Mouse (Mus musculus): ENCODE measurements around the gene Gda.

Gda gene

DNA sequence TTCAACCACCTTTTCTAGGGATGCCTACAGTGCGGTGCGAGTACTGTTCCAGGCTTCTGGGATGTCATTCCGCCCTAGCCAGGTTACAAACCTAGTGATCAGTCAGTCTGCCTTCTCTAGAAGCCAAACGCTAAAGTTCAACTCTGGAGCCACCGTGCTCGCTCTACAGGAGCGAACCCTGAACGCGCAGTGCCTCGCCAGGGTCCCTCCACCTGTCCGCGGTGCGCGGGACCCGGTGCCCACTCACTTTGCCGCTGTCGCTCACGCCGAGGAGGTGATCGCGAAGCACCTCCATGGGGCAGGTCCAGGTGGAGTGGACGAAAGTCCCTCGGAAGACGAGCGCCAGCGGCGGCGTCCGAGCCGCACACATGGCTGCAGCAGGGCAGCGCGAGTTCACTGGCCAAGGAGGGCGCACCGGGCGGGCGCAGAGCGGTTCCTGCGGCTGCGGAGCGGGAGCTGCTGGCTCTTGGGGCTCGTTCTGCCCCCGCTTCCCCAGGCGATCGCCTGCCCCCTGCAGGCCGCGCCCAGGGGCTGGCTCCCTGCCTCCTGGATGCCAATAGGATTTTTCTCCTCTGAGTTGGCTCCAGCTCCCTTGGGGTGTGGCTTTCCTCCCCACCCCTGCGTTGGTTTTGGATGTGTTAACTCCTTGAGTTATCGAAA is 994 bp downstream of the Gda start:
- CTCF ChIA-PET = interaction anchor here in 3 of 4 experiments (0.6 to 2.0 kb wide), 8 partner anchors 14 to 684 kb away, joined by 3 to 5 read pairs (median 4); no protein-coding TSS in a partner anchor
- POLR2A ChIA-PET = interaction anchor here in 3 of 4 experiments (0.5 to 1.3 kb wide), 4 partner anchors 66 to 201 kb away, joined by 3 to 8 read pairs (median 4); partner anchors contain the start of gene Zfand5 (in 1 of the 3)

DNA sequence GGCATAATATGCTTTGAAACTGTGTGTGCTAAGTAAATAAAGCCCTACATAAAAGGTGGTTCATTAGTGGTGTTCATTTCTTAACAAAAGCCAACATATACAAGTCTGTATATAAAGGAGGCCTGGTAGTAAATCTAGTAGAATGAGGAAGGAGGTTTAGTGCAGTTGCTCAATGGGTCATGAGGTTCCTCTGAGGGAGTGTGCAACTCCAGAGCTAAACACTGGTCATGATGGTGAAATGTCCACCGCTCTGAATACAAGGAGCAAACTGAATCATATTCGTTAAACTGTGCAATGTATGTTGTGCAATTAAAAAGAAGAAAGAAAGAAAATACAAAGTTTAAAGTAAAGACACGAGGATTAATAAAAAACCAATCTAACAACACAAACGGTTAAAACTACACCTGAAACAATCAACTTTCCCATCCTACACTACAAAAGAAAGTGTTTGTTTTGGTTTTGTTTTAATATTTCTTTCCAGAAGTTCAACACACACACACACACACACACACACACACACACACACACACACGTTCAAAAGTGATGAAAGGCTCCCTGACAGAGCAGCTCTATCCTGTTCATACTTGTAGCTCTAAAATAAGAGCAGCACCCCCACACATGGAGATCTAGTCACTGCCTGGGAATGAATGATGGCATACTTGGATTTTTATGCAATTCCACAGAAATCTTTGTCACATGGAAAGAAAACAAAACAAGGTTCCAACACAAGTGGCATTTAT is 11.9 kb downstream of the Gda start:
- ChIA-PET POLR2A (no interaction called here), CTCF (interaction anchor here in 1 of 4 experiments (0.6 kb wide), 1 partner anchor 113 kb away, joined by 3 read pairs; no protein-coding TSS in a partner anchor)

DNA sequence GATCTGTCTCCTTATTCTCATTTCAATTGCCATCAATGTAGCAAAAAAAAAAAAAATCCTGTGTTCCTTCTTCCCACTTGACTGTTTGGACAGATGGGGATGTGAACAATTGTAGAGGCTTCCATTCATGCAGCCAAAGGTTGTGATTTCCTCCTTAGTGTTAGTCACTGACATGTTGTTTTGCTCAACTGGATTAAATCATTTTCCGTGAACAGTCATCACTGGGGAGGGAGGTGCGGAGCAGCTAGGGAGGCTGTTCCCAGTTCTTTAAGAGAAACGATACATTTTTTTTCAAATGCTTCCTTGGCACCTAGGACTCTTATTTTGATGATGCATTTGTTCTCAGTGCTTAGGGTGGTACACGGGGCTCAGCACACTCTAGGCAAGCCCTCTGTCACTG is 15.8 kb downstream of the Gda start:
- ChIA-PET CTCF (no interaction called here), POLR2A (no interaction called here)

- CTCF ChIA-PET = no interaction called here
- POLR2A ChIA-PET = no interaction called here
Observed at GRCm38 (mm10) chr19:21441787-21442186, 31.5 kb downstream of the Gda start.

- POLR2A ChIA-PET = interaction anchor here in 1 of 4 experiments (0.7 kb wide), 1 partner anchor 46 kb away, joined by 3 read pairs; no protein-coding TSS in a partner anchor
- CTCF ChIA-PET = interaction anchor here in 1 of 4 experiments (0.6 kb wide), 1 partner anchor 94 kb away, joined by 8 read pairs; no protein-coding TSS in a partner anchor
Observed at GRCm38 (mm10) chr19:21440841-21441240, 32.4 kb downstream of the Gda start.

GRCm38 (mm10) chr19:21439141-21439737 is 34.0 kb downstream of the Gda start:
- ChIA-PET CTCF (no interaction called here), POLR2A (no interaction called here)

- ChIA-PET POLR2A (no interaction called here), CTCF (no interaction called here)
Observed at GRCm38 (mm10) chr19:21436566-21436965, 36.7 kb downstream of the Gda start.

GRCm38 (mm10) chr19:21433348-21433747 is 39.9 kb downstream of the Gda start:
- ChIA-PET POLR2A (no interaction called here), CTCF (no interaction called here)

DNA sequence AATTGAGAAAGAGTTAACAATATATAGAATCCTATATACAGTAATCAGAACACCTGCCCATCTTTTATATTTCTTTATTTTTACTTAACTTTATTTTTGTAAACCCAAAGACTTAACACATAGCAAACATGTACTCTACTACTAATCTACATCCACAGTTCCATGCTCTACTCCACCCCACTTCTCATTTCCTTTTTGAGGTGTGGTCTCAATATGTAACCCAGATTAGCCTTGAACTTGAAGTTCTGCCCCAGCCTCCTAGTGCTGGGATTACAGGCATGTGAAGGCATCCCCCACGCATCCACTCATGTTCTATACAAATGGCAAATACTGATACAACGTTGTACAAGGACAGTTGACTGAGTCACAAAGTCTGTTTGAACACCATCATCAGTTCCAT is 40.4 kb downstream of the Gda start:
- POLR2A ChIA-PET = no interaction called here
- CTCF ChIA-PET = no interaction called here

DNA sequence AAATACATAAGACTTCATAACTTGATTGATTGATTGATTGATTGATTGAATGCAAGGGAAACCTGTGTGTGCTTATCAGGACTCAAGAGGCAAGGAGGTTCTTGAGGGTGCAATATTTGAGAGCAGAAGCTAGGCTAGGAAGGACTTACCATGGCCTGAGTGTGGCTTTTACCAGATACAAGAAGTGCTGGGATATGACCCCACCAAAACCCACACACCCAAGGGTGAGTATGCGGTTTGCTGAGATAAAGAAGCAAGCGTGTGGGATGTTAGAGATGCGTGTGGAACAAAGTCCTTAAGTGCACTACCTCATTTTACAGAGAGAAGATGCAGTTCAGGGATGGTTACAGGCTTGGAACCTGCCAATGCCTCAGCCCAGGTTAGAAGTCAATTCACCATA is 41.0 kb downstream of the Gda start:
- ChIA-PET POLR2A (no interaction called here), CTCF (no interaction called here)

- ChIA-PET CTCF (interaction anchor here in 1 of 4 experiments (0.7 kb wide), 1 partner anchor 21 kb away, joined by 23 read pairs; no protein-coding TSS in a partner anchor), POLR2A (no interaction called here)
Observed at GRCm38 (mm10) chr19:21425391-21425790, 47.9 kb downstream of the Gda start.

DNA sequence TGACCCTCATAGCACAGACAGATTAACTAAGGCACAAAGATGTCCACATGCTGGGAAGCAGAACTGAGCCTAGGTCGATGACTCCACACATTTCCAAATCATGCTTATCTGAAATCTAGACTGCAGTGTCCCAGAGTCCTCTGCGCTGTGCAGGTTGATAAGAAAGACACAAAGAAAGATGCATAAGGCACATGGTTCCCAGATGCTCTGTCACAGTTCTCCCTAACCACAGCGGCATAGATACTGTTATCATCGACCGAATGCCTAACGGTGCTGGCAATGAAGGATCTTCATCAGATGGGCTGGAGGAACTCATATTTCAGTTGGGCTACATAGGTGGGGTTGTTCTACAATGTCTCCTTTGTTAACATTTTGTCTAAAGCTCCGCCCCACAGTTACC is 49.5 kb downstream of the Gda start:
- CTCF ChIA-PET = no interaction called here
- POLR2A ChIA-PET = no interaction called here

GRCm38 (mm10) chr19:21418418-21418817 is 54.8 kb downstream of the Gda start:
- ChIA-PET CTCF (no interaction called here), POLR2A (interaction anchor here in 1 of 4 experiments (0.6 kb wide), 1 partner anchor 194 kb away, joined by 5 read pairs; no protein-coding TSS in a partner anchor)

DNA sequence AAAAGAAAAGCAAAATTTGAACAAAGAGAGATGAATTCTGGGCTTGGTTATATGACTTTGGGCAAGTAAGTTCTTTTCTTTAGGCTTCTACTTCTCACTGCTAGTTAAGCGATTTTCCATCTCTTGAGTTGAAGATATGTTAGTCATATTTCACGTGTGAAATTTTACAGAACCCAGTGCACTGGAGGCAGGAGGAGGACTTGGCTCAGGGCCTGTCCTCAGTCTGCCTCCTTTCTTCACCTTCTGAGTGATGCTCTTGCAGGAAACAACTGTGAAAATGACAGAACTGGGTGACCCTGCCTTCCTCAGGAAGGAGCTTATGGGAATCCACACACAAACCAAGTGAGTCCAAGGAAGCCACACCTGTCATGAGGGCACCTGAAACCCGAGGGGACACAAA is 57.9 kb downstream of the Gda start:
- CTCF ChIA-PET = interaction anchor here in 1 of 4 experiments (0.7 kb wide), 1 partner anchor 33 kb away, joined by 5 read pairs; no protein-coding TSS in a partner anchor
- POLR2A ChIA-PET = interaction anchor here in 1 of 4 experiments (0.7 kb wide), 1 partner anchor 1417 kb away, joined by 5 read pairs; no protein-coding TSS in a partner anchor

GRCm38 (mm10) chr19:21409178-21409577 is 64.1 kb downstream of the Gda start:
- POLR2A ChIA-PET = no interaction called here
- CTCF ChIA-PET = no interaction called here

DNA sequence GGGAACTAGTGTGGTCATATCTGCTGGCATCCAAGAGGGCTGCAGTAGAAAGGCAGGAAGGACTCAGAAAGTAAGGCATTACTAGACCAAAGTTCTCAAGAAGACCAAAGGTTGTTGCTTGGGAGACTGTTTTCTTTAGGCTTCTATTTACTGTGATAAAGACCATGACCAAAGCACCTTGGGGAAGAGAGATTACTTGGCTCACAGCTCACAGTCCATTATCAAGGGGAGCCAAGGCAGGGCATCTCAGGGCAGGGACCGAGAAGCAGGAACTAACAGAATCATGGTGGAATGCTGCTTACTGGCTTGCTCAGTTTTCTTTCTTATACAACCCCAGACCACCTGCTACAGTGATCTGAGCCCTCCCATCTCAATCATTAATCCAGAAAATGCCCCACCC is 65.9 kb downstream of the Gda start:
- ChIA-PET CTCF (no interaction called here), POLR2A (no interaction called here)

DNA sequence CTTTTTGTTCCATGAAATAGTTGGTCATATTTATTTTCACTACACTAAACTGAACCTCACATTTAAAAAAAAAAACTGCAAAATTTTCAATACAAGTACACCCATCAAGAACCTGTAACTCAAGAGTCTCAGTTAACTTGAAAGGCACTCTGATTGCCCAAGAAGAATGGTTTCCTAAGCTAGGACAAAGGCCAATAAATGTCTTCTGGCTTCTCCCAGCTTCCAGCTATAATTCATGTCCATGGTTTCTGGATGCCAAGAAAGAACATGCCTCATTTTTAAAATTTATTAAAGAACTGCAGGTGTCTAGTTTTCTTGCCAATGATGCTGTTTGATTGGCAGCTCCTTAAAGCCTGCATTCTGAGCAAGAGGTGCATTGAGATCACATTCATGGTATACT is 75.3 kb downstream of the Gda start:
- ChIA-PET POLR2A (no interaction called here), CTCF (no interaction called here)

- POLR2A ChIA-PET = no interaction called here
- CTCF ChIA-PET = no interaction called here
Observed at GRCm38 (mm10) chr19:21396364-21396763, 76.9 kb downstream of the Gda start.

- ChIA-PET CTCF (interaction anchor here in 1 of 4 experiments (0.5 to 0.6 kb wide), 2 partner anchors 427 to 1046 kb away, joined by 3 to 4 read pairs; no protein-coding TSS in a partner anchor), POLR2A (no interaction called here)
Observed at GRCm38 (mm10) chr19:21390904-21391303, 82.3 kb downstream of the Gda start.

DNA sequence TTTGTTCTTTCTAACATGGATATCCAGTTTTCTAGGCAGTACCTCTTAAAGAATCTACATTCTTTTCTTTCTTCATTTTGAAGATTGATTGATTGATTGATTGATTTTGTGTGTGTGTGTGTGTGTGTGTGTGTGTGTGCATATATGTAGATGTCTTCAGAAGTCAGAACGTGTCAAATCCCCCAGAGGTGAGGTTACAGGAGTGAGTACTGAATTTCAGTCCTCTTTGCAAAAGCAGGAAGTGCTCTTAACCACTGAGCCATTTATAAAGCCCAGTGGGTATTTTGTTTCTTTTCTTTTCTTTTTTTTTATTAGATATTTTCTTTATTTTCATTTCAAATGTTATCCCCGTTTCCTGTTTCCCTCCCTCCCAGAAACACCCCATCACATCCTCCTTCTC is 86.4 kb downstream of the Gda start:
- ChIA-PET POLR2A (no interaction called here), CTCF (no interaction called here)
